Mouse (Mus musculus): ENCODE measurements around the gene Btbd9.

The Btbd9 gene

GRCm38 (mm10) chr17:30210936-30211335 is 365.4 kb downstream of the Btbd9 start:
- DNase-seq (ENCODE audit: low read depth, low spot score), result no peak

- no peak for DNase-seq (ENCODE audit: low read depth, low spot score)
Observed at GRCm38 (mm10) chr17:30210262-30210661, 366.0 kb downstream of the Btbd9 start.

DNA sequence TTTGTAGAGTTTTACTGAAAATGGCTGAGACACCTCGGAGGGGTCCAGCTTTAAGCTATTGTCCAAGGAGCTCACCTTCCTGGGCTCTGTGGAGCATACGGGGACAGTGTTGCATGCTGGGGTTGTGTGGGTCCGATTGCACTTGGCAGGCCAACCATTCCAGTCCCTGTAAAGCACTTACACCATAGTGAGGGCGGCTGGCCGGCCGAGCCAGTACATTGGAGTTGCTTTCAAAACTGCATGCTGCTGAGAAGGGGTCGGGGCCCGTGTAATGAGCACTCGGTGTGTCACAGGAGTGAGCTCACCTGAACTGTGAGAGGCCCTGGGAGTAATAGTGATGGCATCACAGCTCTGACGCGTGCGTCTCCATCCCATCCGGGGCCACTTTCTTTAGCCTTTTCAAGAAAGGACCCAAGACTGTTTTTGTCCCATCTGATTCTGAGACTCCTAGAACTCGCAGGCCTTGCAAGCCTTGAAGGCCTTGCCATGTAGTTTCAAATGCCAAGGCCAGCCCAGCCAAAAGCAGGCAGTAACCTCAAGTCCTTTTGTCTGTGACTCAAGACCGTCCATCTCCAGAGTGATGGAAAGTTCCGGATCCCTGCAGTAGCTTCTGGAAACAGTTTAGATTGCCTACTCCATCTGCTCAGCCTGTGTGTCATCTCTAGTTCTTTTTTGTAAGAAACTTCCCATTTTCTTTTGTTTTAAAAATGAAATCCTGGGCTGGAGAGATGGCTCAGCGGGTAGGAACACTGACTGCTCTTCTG is 371.0 kb downstream of the Btbd9 start:
- DNase-seq (ENCODE audit: low read depth, low spot score), result no peak

DNA sequence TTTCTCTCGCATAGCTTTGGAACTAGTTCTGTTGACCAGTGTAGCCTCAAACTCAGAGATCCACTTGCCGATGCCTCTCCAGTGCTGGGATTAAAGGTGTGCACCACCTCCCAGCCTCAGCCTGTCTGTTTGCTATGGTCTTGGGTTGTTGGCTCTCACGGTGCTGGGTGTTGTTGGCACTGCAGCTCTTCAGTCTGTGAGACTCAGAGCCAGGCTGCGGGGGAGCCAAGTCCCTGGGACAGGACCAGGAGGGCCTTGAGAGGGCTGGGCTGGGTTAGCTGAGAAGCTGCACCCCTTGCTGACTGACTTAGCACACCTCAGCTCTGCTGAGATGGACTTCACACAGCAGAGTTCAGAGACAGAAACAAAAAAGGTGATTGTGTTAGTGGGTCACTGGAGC is 376.0 kb downstream of the Btbd9 start:
- no peak for DNase-seq (ENCODE audit: low read depth, low spot score)

DNA sequence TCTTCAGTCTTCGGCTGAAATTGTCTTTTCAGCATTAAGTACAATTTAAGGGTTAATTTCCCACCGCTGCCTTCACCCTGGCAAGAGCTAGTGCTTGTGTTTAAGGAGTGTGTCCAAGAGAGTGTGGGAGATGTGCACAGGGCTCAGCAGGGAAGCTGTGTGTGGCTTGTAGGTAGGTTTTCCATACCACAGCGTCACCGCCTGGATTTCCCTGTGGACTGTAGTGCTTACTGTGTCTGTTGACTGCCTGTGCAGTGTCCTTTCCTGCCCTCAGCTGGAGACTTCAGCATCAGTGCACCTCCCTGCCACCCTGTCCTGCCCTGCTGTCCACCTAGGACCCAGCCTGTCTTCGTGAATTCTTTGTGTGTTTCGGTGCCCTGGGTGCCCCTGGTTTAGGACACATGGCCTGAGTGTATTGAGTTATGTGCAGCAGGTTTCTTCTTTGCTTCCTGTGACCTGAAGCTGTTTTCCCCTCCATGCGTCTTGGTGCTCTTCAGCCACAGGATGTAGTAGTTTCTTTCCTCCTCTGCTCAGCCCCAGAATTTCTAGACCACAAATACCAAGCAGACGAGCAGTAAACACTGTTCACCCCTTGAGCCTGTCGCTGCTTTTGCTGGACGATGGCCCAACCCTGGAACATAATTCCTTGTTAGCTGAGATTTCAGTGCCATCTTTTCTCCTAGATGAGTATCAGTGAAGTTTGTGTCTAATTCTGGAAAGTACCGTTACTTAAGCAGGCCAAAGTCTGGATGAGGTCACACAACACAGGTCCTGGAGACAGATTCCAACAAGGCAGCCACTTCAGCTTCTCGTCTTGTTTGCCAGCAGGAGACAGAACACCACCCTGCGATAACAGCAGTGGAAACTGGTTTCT is 376.7 kb downstream of the Btbd9 start:
- DNase-seq (ENCODE audit: low read depth, low spot score), result no peak

DNA sequence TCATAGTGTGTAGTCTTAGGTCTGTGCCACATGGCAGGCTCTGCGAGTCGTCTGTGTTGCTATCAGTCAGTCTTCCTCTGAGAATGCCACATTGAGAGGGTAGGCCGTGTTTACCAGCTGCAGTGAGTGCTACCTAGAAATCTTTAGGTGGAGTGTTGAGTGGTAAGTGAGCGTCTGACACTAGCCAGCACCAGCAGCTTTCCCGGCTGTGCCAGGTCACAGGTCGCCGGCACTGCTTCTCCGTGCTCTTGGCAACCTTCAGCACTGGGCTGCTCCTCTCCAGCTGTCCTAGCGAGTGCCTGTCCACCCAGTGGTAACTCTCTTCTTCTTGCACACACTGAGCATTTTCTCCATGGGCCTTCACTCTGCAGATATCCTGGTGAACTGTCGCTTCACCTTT is 377.9 kb downstream of the Btbd9 start:
- no peak for DNase-seq (ENCODE audit: low read depth, low spot score)

GRCm38 (mm10) chr17:30197280-30198030 is 378.8 kb downstream of the Btbd9 start:
- DNase-seq (ENCODE audit: low read depth, low spot score), result no peak

DNA sequence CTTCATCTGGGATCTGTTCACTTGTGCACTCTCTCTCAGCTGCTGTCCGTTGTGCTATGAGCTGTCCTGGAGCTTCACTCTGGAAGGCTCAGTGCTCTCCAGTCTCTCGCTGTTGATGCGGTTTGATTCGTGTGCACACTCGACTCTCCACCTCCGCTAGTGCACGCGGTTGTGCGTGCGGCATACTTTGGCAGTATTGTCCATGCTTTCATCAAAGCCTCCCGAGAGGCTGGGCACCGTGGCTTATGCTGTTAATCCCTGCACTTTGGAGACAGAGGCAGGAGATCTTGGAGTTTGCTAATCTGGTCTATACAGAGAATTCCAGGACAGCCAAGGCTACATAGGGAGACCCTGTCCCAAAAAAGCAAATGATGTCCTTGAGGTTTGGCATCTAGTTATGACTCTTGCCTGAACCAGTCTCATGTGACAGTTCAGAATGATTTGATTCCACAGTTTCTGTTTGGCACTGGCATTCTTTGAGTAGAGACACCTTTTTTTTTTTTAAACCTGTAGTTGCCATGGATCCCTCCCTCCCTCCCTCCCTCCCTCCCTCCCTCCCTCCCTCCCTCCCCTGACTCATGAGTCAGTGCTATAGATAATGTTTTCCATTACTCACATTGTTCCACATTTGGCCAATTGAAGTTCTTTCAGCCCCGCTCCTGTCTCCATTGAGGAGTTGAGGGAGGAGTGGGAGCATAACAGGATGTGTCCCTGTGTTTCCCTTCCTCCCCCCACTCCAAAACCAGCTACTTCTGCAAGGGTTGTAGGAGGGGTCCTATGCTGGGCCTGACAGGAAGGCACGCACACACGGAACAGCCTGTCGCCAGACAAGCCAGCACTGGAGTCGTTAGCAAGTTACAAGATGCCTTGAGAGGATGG is 379.6 kb downstream of the Btbd9 start:
- no peak for DNase-seq (ENCODE audit: low read depth, low spot score)

- DNase-seq (ENCODE audit: low read depth, low spot score), result no peak
Observed at GRCm38 (mm10) chr17:30195591-30196183, 380.6 kb downstream of the Btbd9 start.

- no peak for DNase-seq (ENCODE audit: low read depth, low spot score)
Observed at GRCm38 (mm10) chr17:30194629-30195445, 381.5 kb downstream of the Btbd9 start.

DNA sequence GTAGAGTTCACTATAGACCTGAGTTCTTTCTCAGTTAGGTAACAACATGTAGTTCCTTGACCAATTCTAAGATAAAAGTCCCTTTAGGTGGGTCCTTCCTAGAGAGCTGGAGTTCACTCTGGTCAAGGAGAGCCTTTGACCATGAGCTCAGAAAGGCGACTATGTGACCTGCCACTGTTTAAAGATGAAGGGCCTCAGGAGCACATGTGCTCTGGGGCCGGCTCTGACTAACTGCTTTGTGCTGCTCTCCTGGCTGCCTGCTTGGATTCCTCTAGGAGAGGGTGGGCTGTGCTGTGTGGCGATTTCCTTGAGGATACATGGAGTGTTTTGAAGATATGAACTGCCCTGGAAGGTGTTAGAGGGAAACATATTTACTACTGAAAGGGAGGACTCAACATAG is 382.2 kb downstream of the Btbd9 start:
- DNase-seq (ENCODE audit: low read depth, low spot score), result no peak

DNA sequence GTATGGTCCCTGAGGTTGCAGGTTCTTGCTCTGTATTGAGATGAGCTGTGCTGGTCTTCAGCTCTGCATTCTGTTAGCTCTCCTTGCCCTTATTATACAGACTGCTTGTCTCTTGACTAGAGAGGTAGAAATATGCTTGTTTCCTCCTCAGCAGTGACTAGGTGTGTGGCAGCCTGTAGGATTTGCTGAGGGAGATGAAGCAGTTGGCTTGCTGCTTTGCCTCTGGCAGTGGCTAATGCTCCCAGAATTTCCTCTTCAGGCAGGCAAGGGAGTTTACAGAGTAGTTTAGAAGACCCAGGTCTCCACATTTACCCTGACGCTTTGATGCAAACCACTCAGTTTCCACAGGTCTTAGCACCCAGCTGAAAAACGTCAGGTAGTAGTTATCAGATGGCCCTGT is 382.7 kb downstream of the Btbd9 start:
- no peak for DNase-seq (ENCODE audit: low read depth, low spot score)

GRCm38 (mm10) chr17:30192416-30193005 is 383.8 kb downstream of the Btbd9 start:
- no peak for DNase-seq (ENCODE audit: low read depth, low spot score)

GRCm38 (mm10) chr17:30191097-30191640 is 385.1 kb downstream of the Btbd9 start:
- DNase-seq (ENCODE audit: low read depth, low spot score), result no peak

- no peak for DNase-seq (ENCODE audit: low read depth, low spot score)
Observed at GRCm38 (mm10) chr17:30188031-30188981, 388.0 kb downstream of the Btbd9 start.

DNA sequence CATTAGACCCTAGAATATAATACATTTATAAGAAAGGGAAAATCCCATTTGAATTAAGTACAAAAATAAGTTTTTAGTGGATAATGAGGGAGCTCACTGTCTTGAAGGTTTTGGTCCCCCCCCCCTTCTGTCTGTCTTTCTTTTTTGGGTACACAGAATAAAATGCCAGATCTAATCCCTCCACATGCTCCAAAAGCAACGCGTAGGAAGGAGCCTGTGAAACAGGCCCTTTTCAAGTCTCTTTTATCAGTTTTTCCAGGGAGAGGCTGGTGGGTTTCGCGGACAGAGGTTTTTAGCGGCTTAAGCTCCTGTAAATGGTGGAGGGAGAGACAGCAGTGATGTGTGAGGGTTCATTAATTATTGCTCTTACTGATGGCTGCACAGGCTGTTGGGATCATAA is 388.7 kb downstream of the Btbd9 start:
- DNase-seq (ENCODE audit: low read depth, low spot score), result no peak

- no peak for DNase-seq (ENCODE audit: low read depth, low spot score)
Observed at GRCm38 (mm10) chr17:30187154-30187553, 389.1 kb downstream of the Btbd9 start.

GRCm38 (mm10) chr17:30183561-30183960 is 392.7 kb downstream of the Btbd9 start:
- no peak for DNase-seq (ENCODE audit: low read depth, low spot score)
